Mouse (Mus musculus): Measurements from ENCODE around the gene Tescl. TPM values are rescaled to one million over a fixed set of nuclear protein-coding genes. Genes with fewer than 3 reads are reported as not detected.

Gene Tescl
- polyA plus RNA-seq, 1 experiment from 2014 or later, result not detected

- Histone ChIP-seq H3K36me3 (no peaks in the 10 kb centered on the region), H3K27ac (no peak overlapping the region), H3K9ac (no peak overlapping the region), H3K9me3 (no peaks in the 10 kb centered on the region), H3K4me3 (replicated peaks) (no peak overlapping the region), H3K4me2 (no peak overlapping the region), H3K4me1 (0 out of 2 replicates have a peak, but pooled peaks cover 6% of the 10 kb centered on the region), H3K27me3 (replicated peaks) (no peaks in the 10 kb centered on the region)
- WGBS, result 74% methylated on average over 4 of the region's 4 CpGs
- ATAC-seq (ENCODE audit: insufficient read depth, low FRiP score, low read depth), result no peak
These were observed 11.1 kb downstream of the Tescl start for GRCm38 (mm10) chr7:24322593-24322992.

- Histone ChIP-seq H3K27me3 (replicated peaks) (no peaks in the 10 kb centered on the region), H3K27ac (no peak overlapping the region), H3K4me2 (no peak overlapping the region), H3K36me3 (no peaks in the 10 kb centered on the region), H3K4me1 (0 out of 2 replicates have a peak, but pooled peaks cover 5% of the 10 kb centered on the region), H3K9ac (no peak overlapping the region), H3K4me3 (replicated peaks) (no peak overlapping the region), H3K9me3 (no peaks in the 10 kb centered on the region)
- whole genome bisulfite sequencing, result 46% methylated on average over 6 of the region's 6 CpGs
- no peak for ATAC-seq (ENCODE audit: insufficient read depth, low FRiP score, low read depth)
These were observed 14.8 kb downstream of the Tescl start for GRCm38 (mm10) chr7:24318942-24319341.

GRCm38 (mm10) chr7:24316567-24317092 lies 17.1 kb downstream of the Tescl start, which contains the start of gene Zfp94:
Gene Zfp94 (minus strand): TSS chr7:24316666.
- Histone ChIP-seq H3K27ac (peak within 1 kb of the TSS; percentile 85), H3K9me3 (no peaks in the 10 kb centered on the region), H3K36me3 (peaks cover 1% of the 10 kb centered on the region; the same call in 1 of the 2 replicates), H3K9ac (peak within 1 kb of the TSS; percentile 71), H3K27me3 (replicated peaks) (no peaks in the 10 kb centered on the region), H3K4me1 (0 out of 2 replicates have a peak, but pooled peaks cover 5% of the 10 kb centered on the region), H3K4me3 (replicated peaks) (peak within 1 kb of the TSS; percentile 66), H3K4me2 (peak within 1 kb of the TSS; percentile 86)
- ATAC-seq (ENCODE audit: insufficient read depth, low FRiP score, low read depth), result peak; percentile 97
- WGBS, result under 1% methylated on average over 33 of the region's 33 CpGs

- WGBS, result 27% methylated on average over 29 of the region's 29 CpGs
- H3K36me3 ChIP-seq, result peaks cover 7% of the 10 kb centered on the region
- ATAC-seq (ENCODE audit: insufficient read depth, low FRiP score, low read depth), result no peak; the same call in 1 of the 2 replicates
- H3K27me3 ChIP-seq (replicated peaks), result no peaks in the 10 kb centered on the region
- H3K4me2 ChIP-seq, result peak overlapping the region; percentile 86
- H3K27ac ChIP-seq, result peak overlapping the region; percentile 44; the same call in 1 of the 2 replicates
- H3K9me3 ChIP-seq, result no peaks in the 10 kb centered on the region
- 0 out of 2 replicates have a peak, but pooled peaks cover 5% of the 10 kb centered on the region for H3K4me1 ChIP-seq
- H3K4me3 ChIP-seq (replicated peaks), result peak overlapping the region; percentile 66
- H3K9ac ChIP-seq, result peak overlapping the region; percentile 71
These were observed 17.8 kb downstream of the Tescl start for GRCm38 (mm10) chr7:24315726-24316566.

GRCm38 (mm10) chr7:24300771-24301282 lies 32.9 kb downstream of the Tescl start, which contains the start of gene Zfp61:
Gene Zfp61 (minus strand): TSS chr7:24301232.
- Histone ChIP-seq H3K4me3 (replicated peaks) (peak within 1 kb of the TSS; percentile 73), H3K4me2 (peak within 1 kb of the TSS; percentile 88), H3K9ac (peak within 1 kb of the TSS; percentile 26; the same call in 1 of the 2 replicates), H3K27ac (peak within 1 kb of the TSS; percentile 95), H3K4me1 (no peaks in the 10 kb centered on the region; the same call in 1 of the 2 replicates), H3K9me3 (no peaks in the 10 kb centered on the region), H3K36me3 (peaks cover 16% of the 10 kb centered on the region), H3K27me3 (replicated peaks) (no peaks in the 10 kb centered on the region)
- 1% methylated on average over 13 of the region's 13 CpGs for WGBS
- ATAC-seq (ENCODE audit: insufficient read depth, low FRiP score, low read depth), result peak; percentile 80

- ATAC-seq (ENCODE audit: insufficient read depth, low FRiP score, low read depth), result 0 out of 2 replicates have a peak, but pooled peaks have one; percentile 3
- peak overlapping the region; percentile 88 for H3K4me2 ChIP-seq
- H3K9me3 ChIP-seq, result no peaks in the 10 kb centered on the region
- peak overlapping the region; percentile 73 for H3K4me3 ChIP-seq (replicated peaks)
- H3K4me1 ChIP-seq, result no peaks in the 10 kb centered on the region; the same call in 1 of the 2 replicates
- H3K36me3 ChIP-seq, result peaks cover 25% of the 10 kb centered on the region
- 2% methylated on average over 18 of the region's 18 CpGs for WGBS
- H3K27me3 ChIP-seq (replicated peaks), result no peaks in the 10 kb centered on the region
- peak overlapping the region; percentile 26; the same call in 1 of the 2 replicates for H3K9ac ChIP-seq
- H3K27ac ChIP-seq, result peak overlapping the region; percentile 95
These were observed 33.8 kb downstream of the Tescl start for GRCm38 (mm10) chr7:24299823-24300481.

- peak overlapping the region; percentile 88 for H3K4me2 ChIP-seq
- WGBS, result under 1% methylated on average over 39 of the region's 47 CpGs
- H3K9me3 ChIP-seq, result no peaks in the 10 kb centered on the region
- peaks cover 31% of the 10 kb centered on the region for H3K36me3 ChIP-seq
- H3K27ac ChIP-seq, result peak overlapping the region; percentile 95
- H3K9ac ChIP-seq, result peak overlapping the region; percentile 74
- H3K4me3 ChIP-seq (replicated peaks), result peak overlapping the region; percentile 73
- no peaks in the 10 kb centered on the region; the same call in 1 of the 2 replicates for H3K4me1 ChIP-seq
- H3K27me3 ChIP-seq (replicated peaks), result no peaks in the 10 kb centered on the region
- peak; percentile 85 for ATAC-seq (ENCODE audit: insufficient read depth, low FRiP score, low read depth)
These were observed 34.6 kb downstream of the Tescl start for GRCm38 (mm10) chr7:24298973-24299708.

- H3K4me3 ChIP-seq (replicated peaks), result peak overlapping the region; percentile 73
- peak overlapping the region; percentile 74 for H3K9ac ChIP-seq
- H3K9me3 ChIP-seq, result no peaks in the 10 kb centered on the region
- ATAC-seq (ENCODE audit: insufficient read depth, low FRiP score, low read depth), result no peak
- no peaks in the 10 kb centered on the region; the same call in 1 of the 2 replicates for H3K4me1 ChIP-seq
- WGBS, result 3% methylated on average over 12 of the region's 12 CpGs
- H3K36me3 ChIP-seq, result peaks cover 35% of the 10 kb centered on the region
- peak overlapping the region; percentile 95 for H3K27ac ChIP-seq
- H3K27me3 ChIP-seq (replicated peaks), result no peaks in the 10 kb centered on the region
- H3K4me2 ChIP-seq, result peak overlapping the region; percentile 88
These were observed 35.1 kb downstream of the Tescl start for GRCm38 (mm10) chr7:24298635-24298972.

GRCm38 (mm10) chr7:24297361-24298095 lies 36.2 kb downstream of the Tescl start:
- Histone ChIP-seq H3K36me3 (peaks cover 33% of the 10 kb centered on the region), H3K27ac (no peak overlapping the region), H3K9ac (no peak overlapping the region), H3K4me1 (no peaks in the 10 kb centered on the region; the same call in 1 of the 2 replicates), H3K4me2 (peak overlapping the region; percentile 88), H3K9me3 (no peaks in the 10 kb centered on the region), H3K27me3 (replicated peaks) (no peaks in the 10 kb centered on the region), H3K4me3 (replicated peaks) (no peak overlapping the region)
- ATAC-seq (ENCODE audit: insufficient read depth, low FRiP score, low read depth), result no peak
- 90% methylated on average over 15 of the region's 15 CpGs for WGBS

GRCm38 (mm10) chr7:24296386-24296785 lies 37.4 kb downstream of the Tescl start:
- H3K4me3 ChIP-seq (replicated peaks), result no peak overlapping the region
- peaks cover 42% of the 10 kb centered on the region for H3K36me3 ChIP-seq
- H3K4me1 ChIP-seq, result no peaks in the 10 kb centered on the region; the same call in 1 of the 2 replicates
- no peak for ATAC-seq (ENCODE audit: insufficient read depth, low FRiP score, low read depth)
- no peak overlapping the region for H3K9ac ChIP-seq
- no peaks in the 10 kb centered on the region for H3K9me3 ChIP-seq
- no peaks in the 10 kb centered on the region for H3K27me3 ChIP-seq (replicated peaks)
- no peak overlapping the region for H3K27ac ChIP-seq
- 94% methylated on average over 7 of the region's 7 CpGs for WGBS
- no peak overlapping the region for H3K4me2 ChIP-seq

Data from stomach, embryonic 15.5 days (tissue).